Mouse (Mus musculus) left cerebral cortex, adult 9 months (tissue): ENCODE measurements around the gene Xlr5c.
"Not testable (repeated sequence)": the region's sequence is repeated elsewhere in the genome, so short reads cannot be mapped to it uniquely, and the experiment has no call there.

Experiments used
- DNase-seq, 2 experiments: peaks; one replicate each; pipeline ENCODE4 v3.0.0; 2022; ENCODE audit warnings: low spot score in 2 of 2

The Xlr5c gene

DNA sequence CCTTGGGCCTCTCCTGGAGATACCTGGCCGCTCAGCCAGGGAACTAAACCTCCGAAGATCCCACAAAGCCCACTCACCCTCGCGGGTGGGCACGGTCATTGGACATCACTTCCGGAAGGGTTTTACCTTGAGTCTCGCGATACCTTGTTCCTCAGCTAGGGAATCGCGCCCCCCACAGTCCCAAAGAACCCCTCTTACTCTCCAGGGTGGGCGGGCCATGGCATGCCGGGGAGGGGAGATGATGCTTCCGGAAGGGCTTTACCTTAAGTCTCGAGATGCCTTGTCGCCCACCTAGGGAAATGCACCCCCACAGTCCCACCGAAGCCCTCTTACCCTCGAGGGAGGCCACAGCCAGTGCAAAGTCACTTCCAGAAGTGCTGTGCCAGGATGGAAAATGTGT, at the start of gene Xlr5c, which contains the start of gene Xlr5a:
TSS of gene Xlr5c (minus strand) at position 101 of the 400 bp plus-strand sequence.
TSS of gene Xlr5a (minus strand) at position 101 of the 400 bp plus-strand sequence.
- DNase-seq, result not testable (repeated sequence)

- DNase-seq, result peak in 1 of 2 experiments; percentile 62
Observed at GRCm38 (mm10) chrX:73342483-73342895, 49.7 kb upstream of the Xlr5c start, which contains the start of gene Zfp275. TSS of gene Zfp275 (plus strand) at chrX:73342621.

GRCm38 (mm10) chrX:73342068-73342467, 49.3 kb upstream of the Xlr5c start:
- no peak for DNase-seq

- DNase-seq, result no peak
Observed at GRCm38 (mm10) chrX:73341473-73341872, 48.7 kb upstream of the Xlr5c start.

DNA sequence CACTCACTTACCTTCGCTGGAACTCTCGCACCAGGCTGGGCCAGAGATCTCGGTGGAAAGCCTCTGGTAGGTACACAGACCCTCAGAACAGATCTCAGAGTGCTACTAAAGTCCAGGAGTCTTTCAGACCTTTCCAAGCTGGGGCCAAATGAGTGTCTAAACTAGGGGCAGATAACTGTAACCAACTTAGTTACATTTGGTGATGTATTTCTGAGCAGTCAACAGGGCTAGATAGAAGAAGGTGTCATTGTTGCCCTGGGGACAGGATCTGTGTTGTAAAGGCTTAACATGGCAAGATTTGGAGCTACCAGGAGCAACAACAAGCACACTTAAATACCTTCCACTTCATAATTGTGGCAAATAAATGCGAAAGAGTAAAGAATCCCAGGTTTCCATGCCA, 44.0 kb upstream of the Xlr5c start, which contains the start of gene Gm45015:
TSS of gene Gm45015 (minus strand) at position 101 of the 400 bp plus-strand sequence.
- no peak for DNase-seq

- DNase-seq, result no peak
Observed at GRCm38 (mm10) chrX:73333548-73333947, 40.8 kb upstream of the Xlr5c start.

DNA sequence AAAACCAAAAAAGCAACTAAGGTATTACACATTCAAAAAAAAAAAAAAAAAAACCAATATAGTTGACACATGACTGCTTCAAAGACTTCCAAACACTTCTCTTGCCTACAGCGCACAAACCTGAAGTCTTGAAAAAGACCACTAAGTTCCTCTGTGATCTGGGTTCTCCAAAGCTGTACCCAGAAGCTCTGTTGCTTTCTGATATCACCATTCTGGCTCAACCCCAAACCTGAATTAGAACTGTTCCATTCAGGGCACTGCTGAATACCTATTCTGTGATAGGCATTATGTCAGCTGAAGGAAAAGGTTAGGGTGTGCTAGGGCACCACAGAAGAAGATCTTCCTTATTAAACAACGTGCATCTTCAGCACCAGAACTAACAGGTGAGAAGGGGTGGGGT, 34.4 kb upstream of the Xlr5c start:
- DNase-seq, result no peak

GRCm38 (mm10) chrX:73321029-73321428, 28.3 kb upstream of the Xlr5c start:
- DNase-seq, result no peak

- peak in 1 of 2 experiments; percentile 41 for DNase-seq
Observed at GRCm38 (mm10) chrX:73312522-73312921, 19.7 kb upstream of the Xlr5c start.

- DNase-seq, result not testable (repeated sequence)
Observed at GRCm38 (mm10) chrX:73295745-73296144, 3.0 kb upstream of the Xlr5c start.

DNA sequence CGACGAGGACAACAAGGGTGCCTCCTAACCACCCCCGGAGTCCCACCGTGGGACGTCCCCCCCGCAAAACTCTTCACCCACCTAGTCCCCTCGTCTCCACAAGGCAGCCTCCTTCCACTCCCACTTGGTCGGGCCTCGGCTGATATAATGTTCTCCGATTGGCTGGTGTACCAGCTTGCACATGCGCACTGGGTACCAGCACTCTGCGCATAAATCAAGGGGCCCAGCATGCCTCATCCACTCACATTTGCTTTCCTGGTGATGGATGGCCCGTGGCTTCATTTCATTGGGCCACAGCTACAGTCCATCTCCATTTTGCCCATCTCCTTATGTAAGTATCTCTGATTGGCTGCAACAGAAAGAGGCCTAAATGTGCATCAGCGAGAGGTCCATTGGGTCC, 27.5 kb downstream of the Xlr5c start, which contains the start of gene Xlr3c:
TSS of gene Xlr3c (minus strand) at position 121 of the 400 bp plus-strand sequence.
- DNase-seq, result not testable (repeated sequence)

DNA sequence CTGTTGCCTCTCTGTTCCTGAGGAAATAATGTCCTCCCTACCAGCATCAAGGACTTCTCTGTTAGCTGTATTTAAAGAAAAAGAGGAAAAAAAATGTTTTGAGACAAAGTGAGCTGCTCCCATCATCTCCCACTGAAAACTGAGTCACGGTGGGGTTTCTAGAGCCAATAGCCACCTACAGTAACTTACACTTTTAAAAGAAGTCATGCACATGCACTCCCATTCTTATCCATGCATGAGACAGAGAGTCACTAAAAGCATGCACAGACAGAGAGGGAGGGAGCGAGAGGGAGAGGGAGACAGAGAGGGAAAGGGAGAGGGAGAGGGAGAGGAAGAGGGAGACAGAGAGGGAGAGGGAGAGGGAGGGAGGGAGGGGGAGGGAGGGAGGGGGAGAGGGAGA, 30.3 kb downstream of the Xlr5c start:
- DNase-seq, result not testable (repeated sequence)

- DNase-seq, result not testable (repeated sequence)
Observed at GRCm38 (mm10) chrX:73242821-73243325, 49.9 kb downstream of the Xlr5c start, which contains the start of gene Xlr4c. TSS of gene Xlr4c (minus strand) at chrX:73243130.
